29 mouse cellular contexts compared by ENCODE assay signal in genomic region chr1:150177029-150177740, GRCm38 (mm10).
A peak's percentile ranks its signal among the peaks of the same experiment; 100 is the strongest.
DNase-seq lines count a peak whose midpoint lies in the region; ATAC-seq and TF ChIP-seq lines count a peak whose summit lies in the region.
"Had no signal": no experiment of that assay in that cellular context is flagged by ENCODE, and none has a peak within 500 bp of the region (broad histone marks: within the 10 kb centered on the region; RNA-seq: fewer than 3 reads in every experiment).

No protein-coding gene starts in this region.

- WGBS in kidney, adult 2 months: 65% methylated on average over 1 of the region's 1 CpGs
- WGBS in kidney, embryonic 15.5 days: 79% methylated on average over 1 of the region's 1 CpGs
- 90% methylated on average over 1 of the region's 1 CpGs for WGBS in embryonic facial prominence, embryonic 10.5 days

- no peaks in the 10 kb centered on the region for H3K27me3 ChIP-seq in kidney, adult 2 months (replicated peaks; ENCODE audit: control insufficient read depth, insufficient read depth, low read length)
- no peaks in the 10 kb centered on the region for H3K27me3 ChIP-seq in kidney, embryonic 15.5 days
- no peaks in the 10 kb centered on the region for H3K27me3 ChIP-seq in embryonic facial prominence, embryonic 10.5 days (replicated peaks; ENCODE audit: low read depth, poor library complexity, severe bottlenecking)
- H3K27me3 ChIP-seq: forebrain, embryonic 13.5 days; heart, embryonic 13.5 days; hindbrain, embryonic 12.5 days; hindbrain, embryonic 15.5 days had no signal

- no peak overlapping the region for H3K4me3 ChIP-seq in kidney, adult 2 months (ENCODE audit: insufficient read depth, low read depth, low read length)
- H3K4me3 ChIP-seq in kidney, embryonic 15.5 days (replicated peaks): no peak overlapping the region
- no peak overlapping the region for H3K4me3 ChIP-seq in embryonic facial prominence, embryonic 10.5 days
- H3K4me3 ChIP-seq: forebrain, embryonic 10.5 days; forebrain, embryonic 13.5 days; heart, adult 2 months; heart, embryonic 10.5 days; heart, embryonic 13.5 days; hindbrain, embryonic 12.5 days; hindbrain, embryonic 15.5 days had no signal

- TF ChIP-seq CTCF in kidney, adult 2 months (conservative IDR thresholded peaks at IDR 0.05; ENCODE audit: insufficient read depth, insufficient read length, low read depth, low read length): no peak

- H3K27ac ChIP-seq in kidney, adult 2 months (ENCODE audit: insufficient read depth, low read depth, low read length): peak overlapping the region; percentile 55; the same call in 1 of the 2 replicates
- H3K27ac ChIP-seq in kidney, embryonic 15.5 days: peak overlapping the region; percentile 18; the same call in 1 of the 2 replicates
- no peak overlapping the region for H3K27ac ChIP-seq in embryonic facial prominence, embryonic 10.5 days (replicated peaks)
- H3K27ac ChIP-seq: forebrain, embryonic 10.5 days; forebrain, embryonic 13.5 days; heart, adult 2 months; heart, embryonic 10.5 days; heart, embryonic 13.5 days; hindbrain, embryonic 12.5 days; hindbrain, embryonic 15.5 days had no signal

- peak; percentile 69 for ATAC-seq in kidney, embryonic 15.5 days (replicated peaks; ENCODE audit: low FRiP score)
- ATAC-seq: activated CD4-positive, CD25-positive, alpha-beta regulatory T cell, adult 4 months; CD4-positive, CD25-positive, alpha-beta regulatory T cell, adult 4 months; forebrain, embryonic 13.5 days; forebrain, embryonic 16.5 days had no signal

- H3K9ac ChIP-seq in kidney, embryonic 15.5 days: no peak overlapping the region
- H3K9ac ChIP-seq: forebrain, embryonic 13.5 days; heart, embryonic 13.5 days; hindbrain, embryonic 12.5 days; hindbrain, embryonic 15.5 days had no signal

- H3K36me3 ChIP-seq in kidney, adult 2 months (ENCODE audit: control insufficient read depth, insufficient read depth, low read length): no peaks in the 10 kb centered on the region
- H3K36me3 ChIP-seq in kidney, embryonic 15.5 days: no peaks in the 10 kb centered on the region
- H3K36me3 ChIP-seq in embryonic facial prominence, embryonic 10.5 days (replicated peaks): no peaks in the 10 kb centered on the region
- H3K36me3 ChIP-seq: forebrain, embryonic 10.5 days; heart, embryonic 10.5 days; heart, embryonic 13.5 days; hindbrain, embryonic 12.5 days; hindbrain, embryonic 15.5 days had no signal

- peak; percentile 59 for DNase-seq in kidney, adult 2 months
- DNase-seq in kidney, postnatal 4 days: no peak
- DNase-seq in kidney, postnatal 25 days: no peak
- peak; percentile 7 for DNase-seq in lung, postnatal 36 days
- DNase-seq in lung, postnatal 14 days: no peak
- peak; percentile 8 for DNase-seq in yolk sac, embryonic 10.5 days (ENCODE audit: low spot score)
- no peak for DNase-seq in embryonic facial prominence, embryonic 10.5 days (ENCODE audit: low spot score)
- DNase-seq: adrenal gland, adult 8-10 months; adrenal gland, postnatal 25 days; cerebellum, adult 11-12 months; cerebellum, adult 8-10 months; cerebellum, postnatal 10 days; cerebellum, postnatal 36 days; embryo, embryonic 11 days; gastrocnemius, postnatal 10 days; gastrocnemius, postnatal 36 days; heart, adult 2 months; heart, postnatal 14 days; heart, postnatal 4 days had no signal

- H3K9me3 ChIP-seq in kidney, embryonic 15.5 days (replicated peaks): no peaks in the 10 kb centered on the region
- no peaks in the 10 kb centered on the region for H3K9me3 ChIP-seq in embryonic facial prominence, embryonic 10.5 days
- H3K9me3 ChIP-seq: forebrain, embryonic 10.5 days; forebrain, embryonic 13.5 days; heart, embryonic 10.5 days; heart, embryonic 13.5 days; hindbrain, embryonic 12.5 days; hindbrain, embryonic 15.5 days had no signal

- H3K4me1 ChIP-seq in kidney, adult 2 months (ENCODE audit: control insufficient read depth, insufficient read depth, low read length): peaks cover 7% of the 10 kb centered on the region; the same call in 1 of the 2 replicates
- H3K4me1 ChIP-seq in kidney, embryonic 15.5 days: no peaks in the 10 kb centered on the region
- H3K4me1 ChIP-seq in embryonic facial prominence, embryonic 10.5 days: no peaks in the 10 kb centered on the region
- H3K4me1 ChIP-seq: forebrain, embryonic 10.5 days; forebrain, embryonic 13.5 days; heart, embryonic 10.5 days; heart, embryonic 13.5 days; hindbrain, embryonic 12.5 days; hindbrain, embryonic 15.5 days had no signal

- TF ChIP-seq POLR2A in kidney, adult 2 months (IDR thresholded peaks at IDR 0.05; ENCODE audit: low read depth, low read length): no peak

- H3K4me2 ChIP-seq in kidney, embryonic 15.5 days: no peak overlapping the region
- H3K4me2 ChIP-seq: forebrain, embryonic 13.5 days; heart, embryonic 13.5 days; hindbrain, embryonic 12.5 days; hindbrain, embryonic 15.5 days had no signal

Comparison
In these comparisons a context has a peak if more than half of its experiments do, and no peak if none do; other contexts are left out.
1. DNase-seq: peak in kidney, adult 2 months (single experiment), lung, postnatal 36 days (single experiment) and yolk sac, embryonic 10.5 days (single experiment); none in kidney, postnatal 4 days (0 of 2), kidney, postnatal 25 days (0 of 2), lung, postnatal 14 days (single experiment) and embryonic facial prominence, embryonic 10.5 days (single experiment).